ENCODE assay signal across 14 mouse cellular contexts in the genomic region with DNA sequence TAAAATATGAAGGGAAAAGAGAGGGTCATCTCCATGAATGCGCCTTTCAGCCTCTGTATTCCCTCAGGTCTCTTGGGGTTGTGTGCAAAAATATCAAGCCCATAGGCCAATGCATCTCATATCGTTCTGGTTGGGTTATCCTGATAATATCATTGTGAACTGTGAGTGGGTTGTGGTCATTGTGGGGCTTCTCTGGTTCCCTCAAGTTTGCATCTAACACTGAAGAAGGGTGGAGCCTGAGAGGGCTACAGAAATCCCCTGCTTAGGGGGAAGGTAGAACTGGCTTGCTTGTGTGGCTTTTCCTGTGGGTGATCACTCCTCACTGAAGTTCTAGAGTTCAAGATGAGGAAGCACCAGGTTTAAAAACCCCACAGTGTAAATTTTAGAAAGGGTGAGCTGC. TPM values are rescaled to one million over a fixed set of nuclear protein-coding genes. Genes with fewer than 3 reads are reported as not detected.
DNase-seq lines count a peak whose midpoint lies in the region; ATAC-seq and TF ChIP-seq lines count a peak whose summit lies in the region.
"Had no signal": no experiment of that assay in that cellular context is flagged by ENCODE, and none has a peak within 500 bp of the region (broad histone marks: within the 10 kb centered on the region; RNA-seq: fewer than 3 reads in every experiment).

No protein-coding gene starts in this region.

- H3K36me3 ChIP-seq in forebrain, embryonic 14.5 days (ENCODE audit: control insufficient read depth, insufficient read depth, low read length): peaks cover 67% of the 10 kb centered on the region
- H3K36me3 ChIP-seq in midbrain, embryonic 12.5 days: peaks cover 20% of the 10 kb centered on the region; the same call in 1 of the 2 replicates
- H3K36me3 ChIP-seq: liver, embryonic 15.5 days had no signal

- TF ChIP-seq POLR2A in olfactory bulb, adult 2 months (IDR thresholded peaks at IDR 0.05; ENCODE audit: insufficient read depth, low read depth, low read length): no peak

- intact Hi-C loops in left cerebral cortex, adult 2 months (cut with DNase I): no loop called here
- intact Hi-C loops in left cerebral cortex, postnatal 14 days (cut with DNase I): no loop called here

- H3K27ac ChIP-seq in left cerebral cortex, adult 2 months: peak overlapping the region; percentile 50
- H3K27ac ChIP-seq in forebrain, embryonic 14.5 days (ENCODE audit: low read depth, low read length): peak overlapping the region; percentile 100
- H3K27ac ChIP-seq in midbrain, embryonic 12.5 days (replicated peaks): peak overlapping the region; percentile 99
- peak overlapping the region; percentile 99 for H3K27ac ChIP-seq in olfactory bulb, adult 2 months (ENCODE audit: insufficient read depth, low read depth, low read length)
- H3K27ac ChIP-seq: liver, embryonic 15.5 days had no signal

- TF ChIP-seq CTCF in left cerebral cortex, adult 2 months (IDR thresholded peaks at IDR 0.05): no peak
- no peak for TF ChIP-seq CTCF in olfactory bulb, adult 2 months (IDR thresholded peaks at IDR 0.05; ENCODE audit: insufficient read depth, low read depth, low read length)

- H3K4me3 ChIP-seq in left cerebral cortex, adult 2 months: no peak overlapping the region
- H3K4me3 ChIP-seq in forebrain, embryonic 14.5 days (ENCODE audit: low read depth, low read length): no peak overlapping the region
- H3K4me3 ChIP-seq in midbrain, embryonic 12.5 days: no peak overlapping the region
- no peak overlapping the region for H3K4me3 ChIP-seq in olfactory bulb, adult 2 months (ENCODE audit: insufficient read depth, low read depth, low read length)
- H3K4me3 ChIP-seq: erythroblast, embryonic 14.5 days; liver, embryonic 15.5 days had no signal

- no peaks in the 10 kb centered on the region for H3K27me3 ChIP-seq in forebrain, embryonic 14.5 days (replicated peaks; ENCODE audit: control insufficient read depth, insufficient read depth, low read length)
- H3K27me3 ChIP-seq in midbrain, embryonic 12.5 days: peaks cover 97% of the 10 kb centered on the region

- no peaks in the 10 kb centered on the region for H3K9me3 ChIP-seq in forebrain, embryonic 14.5 days (replicated peaks; ENCODE audit: control insufficient read depth, low read length)
- H3K9me3 ChIP-seq in midbrain, embryonic 12.5 days: no peaks in the 10 kb centered on the region
- H3K9me3 ChIP-seq: liver, embryonic 15.5 days had no signal

- H3K9ac ChIP-seq in forebrain, embryonic 14.5 days (ENCODE audit: low read length): peak overlapping the region; percentile 100
- peak overlapping the region; percentile 77; the same call in 1 of the 2 replicates for H3K9ac ChIP-seq in midbrain, embryonic 12.5 days (replicated peaks)
- H3K9ac ChIP-seq: liver, embryonic 15.5 days had no signal

- peaks cover 73% of the 10 kb centered on the region for H3K4me1 ChIP-seq in forebrain, embryonic 14.5 days (ENCODE audit: control insufficient read depth, insufficient read depth, low read length)
- H3K4me1 ChIP-seq in midbrain, embryonic 12.5 days: peaks cover 96% of the 10 kb centered on the region
- peaks cover 45% of the 10 kb centered on the region for H3K4me1 ChIP-seq in olfactory bulb, adult 2 months (ENCODE audit: control insufficient read depth, insufficient read depth, low read length)

- no peak for ATAC-seq in forebrain, embryonic 14.5 days
- no peak for ATAC-seq in midbrain, embryonic 12.5 days (ENCODE audit: low FRiP score, low read depth)
- ATAC-seq in megakaryocyte-erythroid progenitor cell, adult 5-6 weeks (replicated peaks; ENCODE audit: low FRiP score, low TSS enrichment, poor library complexity, severe bottlenecking): no peak

- peak overlapping the region; percentile 99 for H3K4me2 ChIP-seq in forebrain, embryonic 14.5 days (ENCODE audit: low read length)
- peak overlapping the region; percentile 62 for H3K4me2 ChIP-seq in midbrain, embryonic 12.5 days (replicated peaks)
- H3K4me2 ChIP-seq: liver, embryonic 15.5 days had no signal

- 20% methylated on average over 2 of the region's 2 CpGs for WGBS in forebrain, embryonic 14.5 days
- 8% methylated on average over 2 of the region's 2 CpGs for WGBS in midbrain, embryonic 12.5 days
- 21% methylated on average over 2 of the region's 2 CpGs for WGBS in olfactory bulb, adult 2 months

- DNase-seq in left cerebral cortex, adult 2 months (ENCODE audit: extremely low spot score in 1 of 2, low spot score in 2 of 2): no peak
- DNase-seq in left cerebral cortex, postnatal 14 days (ENCODE audit: low spot score in 2 of 2): no peak
- peak; percentile 22 for DNase-seq in forebrain, embryonic 14.5 days (ENCODE audit: low spot score)
- DNase-seq in layer of hippocampus, adult 8-10 months (ENCODE audit: low spot score in 2 of 2): no peak
- DNase-seq in adrenal gland, adult 8-10 months: no peak
- DNase-seq: adrenal gland, postnatal 36 days; kidney, adult 11 months; kidney, postnatal 14 days; lung, postnatal 14 days had no signal

RNA-seq across cellular contexts. Expression of a gene that starts 47.3 kb away (rescaled TPM):
- 100 to 1,000 TPM in 1 of 2 experiments, 10 to 100 TPM in 1; 86.7 to 100 TPM for total RNA-seq in left cerebral cortex, adult 2 months (2021)
- 10 to 100 TPM; 84.3 to 90.1 TPM for total RNA-seq in left cerebral cortex, postnatal 14 days (2021)
- 20.2 and 23.4 TPM in 2 replicates for polyA plus RNA-seq in forebrain, embryonic 14.5 days (2014; fragmentation: Nextera tagmentation; extraction: Ambion mirVana)
- 41.2 and 44.5 TPM in 2 replicates for polyA plus RNA-seq in midbrain, embryonic 12.5 days (2016; fragmentation: Nextera tagmentation; extraction: Ambion mirVana)
- polyA plus RNA-seq in olfactory bulb, adult 2 months (2012; ENCODE audit: insufficient read depth, insufficient read length, low replicate concordance, missing spikeins): 134 TPM in 1 of 2 replicates, not detected in the other
- 41.8 and 77.5 TPM in 2 replicates for total RNA-seq in megakaryocyte-erythroid progenitor cell, adult 5-6 weeks (2014; fragmentation: Nextera tagmentation)
- total RNA-seq in megakaryocyte-erythroid progenitor cell, adult 5-6 weeks (2017): 40.8 and 90.7 TPM in 2 replicates
- 100 to 1,000 TPM in 1 of 4 experiments, 10 to 100 TPM in 3; 87.5 to 101 (median 95.1) TPM for total RNA-seq in layer of hippocampus, adult 8-10 months (2022)
- total RNA-seq in adrenal gland, adult 8-10 months (2022): 10 to 100 TPM; 73.6 to 86.6 (median 84.0) TPM

Comparison
In these comparisons a context has a peak if more than half of its experiments do, and no peak if none do; other contexts are left out.
1. H3K27ac ChIP-seq: peak in every context shown above with its lines; median percentile 100 in forebrain, embryonic 14.5 days; 99 in midbrain, embryonic 12.5 days; 99 in olfactory bulb, adult 2 months; 50 in left cerebral cortex, adult 2 months.